Comparison of ENCODE assay signal across 13 mouse cellular contexts in genomic region chr4:139253206-139253605, GRCm38 (mm10). TPM values are rescaled to one million over a fixed set of nuclear protein-coding genes. Genes with fewer than 3 reads are reported as not detected.
A peak's percentile ranks its signal among the peaks of the same experiment; 100 is the strongest.
DNase-seq lines count a peak whose midpoint lies in the region; ATAC-seq lines count a peak whose summit lies in the region.
"Had no signal": no experiment of that assay in that cellular context is flagged by ENCODE, and none has a peak within 500 bp of the region (broad histone marks: within the 10 kb centered on the region; RNA-seq: fewer than 3 reads in every experiment).

No protein-coding gene starts in this region.

- no peaks in the 10 kb centered on the region for H3K9me3 ChIP-seq in heart, embryonic 15.5 days (replicated peaks)
- H3K9me3 ChIP-seq in kidney, embryonic 16.5 days (ENCODE audit: low read length) = no peaks in the 10 kb centered on the region
- no peaks in the 10 kb centered on the region for H3K9me3 ChIP-seq in embryonic facial prominence, embryonic 15.5 days (replicated peaks)
- H3K9me3 ChIP-seq in limb, embryonic 15.5 days = no peaks in the 10 kb centered on the region
- H3K9me3 ChIP-seq: midbrain, embryonic 10.5 days had no signal

- DNase-seq in heart, adult 8-10 months (ENCODE audit: low spot score) = no peak
- peak; percentile 26 to 48 for DNase-seq in kidney, postnatal 25 days
- DNase-seq in left cerebral cortex, postnatal 4 days = no peak
- DNase-seq: adrenal gland, postnatal 25 days; gastrocnemius, postnatal 14 days; lung, embryonic 14.5 days; right cerebral cortex, adult 18-20 months had no signal

- no peaks in the 10 kb centered on the region for H3K27me3 ChIP-seq in heart, embryonic 15.5 days
- no peaks in the 10 kb centered on the region for H3K27me3 ChIP-seq in kidney, embryonic 16.5 days (ENCODE audit: insufficient read depth, low read length)
- no peaks in the 10 kb centered on the region for H3K27me3 ChIP-seq in embryonic facial prominence, embryonic 15.5 days
- H3K27me3 ChIP-seq in limb, embryonic 15.5 days = no peaks in the 10 kb centered on the region

- no peak overlapping the region for H3K4me3 ChIP-seq in heart, embryonic 15.5 days
- H3K4me3 ChIP-seq in kidney, embryonic 16.5 days (ENCODE audit: low read length) = no peak overlapping the region
- no peak overlapping the region for H3K4me3 ChIP-seq in embryonic facial prominence, embryonic 15.5 days (replicated peaks)
- H3K4me3 ChIP-seq in limb, embryonic 15.5 days = no peak overlapping the region
- H3K4me3 ChIP-seq: midbrain, embryonic 10.5 days had no signal

- H3K27ac ChIP-seq in heart, embryonic 15.5 days = 0 out of 2 replicates have a peak overlapping the region, but pooled peaks have one; percentile 7
- no peak overlapping the region for H3K27ac ChIP-seq in kidney, embryonic 16.5 days (ENCODE audit: low read length)
- H3K27ac ChIP-seq in embryonic facial prominence, embryonic 15.5 days (replicated peaks) = 0 out of 2 replicates have a peak overlapping the region, but pooled peaks have one; percentile 4
- H3K27ac ChIP-seq in limb, embryonic 15.5 days = peak overlapping the region; percentile 80; the same call in 1 of the 2 replicates
- H3K27ac ChIP-seq: midbrain, embryonic 10.5 days had no signal

- intact Hi-C loops in left cerebral cortex, postnatal 4 days (cut with DNase I) = loop anchor here (10.0 kb wide), 1 partner anchor 168 kb away; no protein-coding TSS in a partner anchor

- peaks cover 43% of the 10 kb centered on the region for H3K4me1 ChIP-seq in heart, embryonic 15.5 days (replicated peaks)
- H3K4me1 ChIP-seq in kidney, embryonic 16.5 days (ENCODE audit: insufficient read depth, low read length) = peaks cover 55% of the 10 kb centered on the region
- peaks cover 90% of the 10 kb centered on the region for H3K4me1 ChIP-seq in embryonic facial prominence, embryonic 15.5 days
- H3K4me1 ChIP-seq in limb, embryonic 15.5 days = peaks cover 86% of the 10 kb centered on the region

- no peak overlapping the region for H3K9ac ChIP-seq in heart, embryonic 15.5 days
- no peak overlapping the region for H3K9ac ChIP-seq in kidney, embryonic 16.5 days (replicated peaks; ENCODE audit: low read length)
- H3K9ac ChIP-seq in embryonic facial prominence, embryonic 15.5 days = no peak overlapping the region
- H3K9ac ChIP-seq in limb, embryonic 15.5 days = no peak overlapping the region
- H3K9ac ChIP-seq: lung, embryonic 14.5 days had no signal

- ATAC-seq in heart, embryonic 15.5 days (replicated peaks; ENCODE audit: insufficient number of reproducible peaks, insufficient read depth, low FRiP score, low read depth) = no peak
- no peak for ATAC-seq in kidney, embryonic 16.5 days (ENCODE audit: low FRiP score, low TSS enrichment)
- ATAC-seq in embryonic facial prominence, embryonic 15.5 days (ENCODE audit: insufficient number of reproducible peaks, low FRiP score, low TSS enrichment, low read depth) = no peak; the same call in 1 of the 2 replicates
- ATAC-seq in limb, embryonic 15.5 days (ENCODE audit: insufficient number of reproducible peaks, low FRiP score, low TSS enrichment, low read depth) = no peak; the same call in 1 of the 2 replicates
- ATAC-seq: intestine, embryonic 16.5 days had no signal

- 81% methylated on average over 9 of the region's 9 CpGs for WGBS in heart, embryonic 15.5 days
- 76% methylated on average over 9 of the region's 9 CpGs for WGBS in kidney, embryonic 16.5 days
- WGBS in embryonic facial prominence, embryonic 15.5 days = 71% methylated on average over 9 of the region's 9 CpGs
- WGBS in limb, embryonic 15.5 days = 51% methylated on average over 9 of the region's 9 CpGs

- H3K36me3 ChIP-seq in heart, embryonic 15.5 days = peaks cover 12% of the 10 kb centered on the region
- H3K36me3 ChIP-seq in kidney, embryonic 16.5 days (ENCODE audit: insufficient read depth, low read length) = peaks cover 14% of the 10 kb centered on the region
- peaks cover 16% of the 10 kb centered on the region for H3K36me3 ChIP-seq in embryonic facial prominence, embryonic 15.5 days
- H3K36me3 ChIP-seq in limb, embryonic 15.5 days = peaks cover 14% of the 10 kb centered on the region

- no peak overlapping the region for H3K4me2 ChIP-seq in heart, embryonic 15.5 days
- H3K4me2 ChIP-seq in kidney, embryonic 16.5 days (replicated peaks; ENCODE audit: low read depth, low read length) = no peak overlapping the region
- H3K4me2 ChIP-seq in embryonic facial prominence, embryonic 15.5 days (replicated peaks) = no peak overlapping the region
- no peak overlapping the region for H3K4me2 ChIP-seq in limb, embryonic 15.5 days
- H3K4me2 ChIP-seq: lung, embryonic 14.5 days had no signal

RNA-seq across cellular contexts. Expression of gene Pqlc2, which starts 57.3 kb away (rescaled TPM):
- polyA plus RNA-seq in heart, embryonic 15.5 days (2015; fragmentation: Nextera tagmentation; extraction: Ambion mirVana) = 6.8 and 9.6 TPM in 2 replicates
- 1 to 10 TPM; 5.1 to 6.9 (median 5.5) TPM for total RNA-seq in heart, adult 8-10 months (2022)
- 16.9 and 17.6 TPM in 2 replicates for polyA plus RNA-seq in kidney, embryonic 16.5 days (2015; fragmentation: Nextera tagmentation; extraction: Ambion mirVana)
- 16.0 and 16.5 TPM in 2 replicates for polyA plus RNA-seq in embryonic facial prominence, embryonic 15.5 days (2015; fragmentation: Nextera tagmentation; extraction: Ambion mirVana)
- polyA plus RNA-seq in limb, embryonic 15.5 days (2015; fragmentation: Nextera tagmentation; extraction: Ambion mirVana) = 16.7 and 18.2 TPM in 2 replicates
- total RNA-seq in left cerebral cortex, postnatal 4 days (2021) = 10 to 100 TPM; 12.7 to 12.9 TPM

RNA-seq across cellular contexts. Expression of gene Akr7a5, which starts 57.3 kb away (rescaled TPM):
- polyA plus RNA-seq in heart, embryonic 15.5 days (2015; fragmentation: Nextera tagmentation; extraction: Ambion mirVana) = 58.1 and 76.7 TPM in 2 replicates
- 10 to 100 TPM; 51.6 to 59.7 (median 56.5) TPM for total RNA-seq in heart, adult 8-10 months (2022)
- 201 and 210 TPM in 2 replicates for polyA plus RNA-seq in kidney, embryonic 16.5 days (2015; fragmentation: Nextera tagmentation; extraction: Ambion mirVana)
- polyA plus RNA-seq in embryonic facial prominence, embryonic 15.5 days (2015; fragmentation: Nextera tagmentation; extraction: Ambion mirVana) = 85.7 and 94.1 TPM in 2 replicates
- polyA plus RNA-seq in limb, embryonic 15.5 days (2015; fragmentation: Nextera tagmentation; extraction: Ambion mirVana) = 82.9 and 85.8 TPM in 2 replicates
- total RNA-seq in left cerebral cortex, postnatal 4 days (2021) = 10 to 100 TPM; 24.9 to 26.4 TPM

Comparison
In these comparisons a context has a peak if more than half of its experiments do, and no peak if none do; other contexts are left out.
1. DNase-seq: peak in kidney, postnatal 25 days (2 of 2); none in heart, adult 8-10 months (single experiment) and left cerebral cortex, postnatal 4 days (single experiment).